Mouse (Mus musculus): ENCODE data around the gene Mrpl28. TPM values are rescaled to one million over a fixed set of nuclear protein-coding genes. Genes with fewer than 3 reads are reported as not detected.

Mrpl28 gene
- polyA plus RNA-seq (2014; fragmentation: Illumina TruSeq; extraction: RNeasy Lipid Tissue Mini Kit (QIAGEN cat#74804); ENCODE audit: low read depth, low replicate concordance), result 5.4 TPM

GRCm38 (mm10) chr17:26123267-26123684 lies at the start of gene Mrpl28:
Gene Mrpl28 (plus strand): TSS chr17:26123500.

GRCm38 (mm10) chr17:26089905-26090632 lies 33.2 kb upstream of the Mrpl28 start, which contains the start of gene Decr2:
Gene Decr2 (minus strand): TSS chr17:26090337.

GRCm38 (mm10) chr17:26095121-26095740 lies 28.1 kb upstream of the Mrpl28 start, which contains the start of gene Nme4:
Gene Nme4 (minus strand): TSS chr17:26095602.

GRCm38 (mm10) chr17:26113181-26113948 lies 9.9 kb upstream of the Mrpl28 start, which contains the start of gene Tmem8:
Gene Tmem8 (plus strand): TSS chr17:26113299.

GRCm38 (mm10) chr17:26138239-26138836 lies 15.0 kb downstream of the Mrpl28 start, which contains the start of gene Axin1:
Gene Axin1 (plus strand): TSS chr17:26138688.

Other genes with a start within 250 kb of the Mrpl28 start
- 24.4 TPM for gene Mettl26, start 248.4 kb upstream of the Mrpl28 start, polyA plus RNA-seq (2014; fragmentation: Illumina TruSeq; extraction: RNeasy Lipid Tissue Mini Kit (QIAGEN cat#74804); ENCODE audit: low read depth, low replicate concordance)
- gene Wfikkn1, start 242.6 kb upstream of the Mrpl28 start, polyA plus RNA-seq (2014; fragmentation: Illumina TruSeq; extraction: RNeasy Lipid Tissue Mini Kit (QIAGEN cat#74804); ENCODE audit: low read depth, low replicate concordance), result not detected
- gene Rab40c, start 203.8 kb upstream of the Mrpl28 start, polyA plus RNA-seq (2014; fragmentation: Illumina TruSeq; extraction: RNeasy Lipid Tissue Mini Kit (QIAGEN cat#74804); ENCODE audit: low read depth, low replicate concordance), result 2.7 TPM
- gene Pigq, start 178.6 kb upstream of the Mrpl28 start, polyA plus RNA-seq (2014; fragmentation: Illumina TruSeq; extraction: RNeasy Lipid Tissue Mini Kit (QIAGEN cat#74804); ENCODE audit: low read depth, low replicate concordance), result 41.2 TPM
- not detected for gene Nhlrc4, start 178.5 kb upstream of the Mrpl28 start, polyA plus RNA-seq (2014; fragmentation: Illumina TruSeq; extraction: RNeasy Lipid Tissue Mini Kit (QIAGEN cat#74804); ENCODE audit: low read depth, low replicate concordance)
- not detected for gene A930017K11Rik, start 170.9 kb upstream of the Mrpl28 start, polyA plus RNA-seq (2014; fragmentation: Illumina TruSeq; extraction: RNeasy Lipid Tissue Mini Kit (QIAGEN cat#74804); ENCODE audit: low read depth, low replicate concordance)
- 0.41 TPM for gene Capn15, start 137.7 kb upstream of the Mrpl28 start, polyA plus RNA-seq (2014; fragmentation: Illumina TruSeq; extraction: RNeasy Lipid Tissue Mini Kit (QIAGEN cat#74804); ENCODE audit: low read depth, low replicate concordance)
- gene Rab11fip3, start 53.9 kb upstream of the Mrpl28 start, polyA plus RNA-seq (2014; fragmentation: Illumina TruSeq; extraction: RNeasy Lipid Tissue Mini Kit (QIAGEN cat#74804); ENCODE audit: low read depth, low replicate concordance), result 2.3 TPM
- 24.1 TPM for gene Decr2, start 33.2 kb upstream of the Mrpl28 start, polyA plus RNA-seq (2014; fragmentation: Illumina TruSeq; extraction: RNeasy Lipid Tissue Mini Kit (QIAGEN cat#74804); ENCODE audit: low read depth, low replicate concordance)
- gene Nme4, start 27.9 kb upstream of the Mrpl28 start, polyA plus RNA-seq (2014; fragmentation: Illumina TruSeq; extraction: RNeasy Lipid Tissue Mini Kit (QIAGEN cat#74804); ENCODE audit: low read depth, low replicate concordance), result not detected
- 0.99 TPM for gene Tmem8, start 10.2 kb upstream of the Mrpl28 start, polyA plus RNA-seq (2014; fragmentation: Illumina TruSeq; extraction: RNeasy Lipid Tissue Mini Kit (QIAGEN cat#74804); ENCODE audit: low read depth, low replicate concordance)
- 26.3 TPM for gene Axin1, start 15.2 kb downstream of the Mrpl28 start, polyA plus RNA-seq (2014; fragmentation: Illumina TruSeq; extraction: RNeasy Lipid Tissue Mini Kit (QIAGEN cat#74804); ENCODE audit: low read depth, low replicate concordance)
- not detected for gene Pdia2, start 75.6 kb downstream of the Mrpl28 start, polyA plus RNA-seq (2014; fragmentation: Illumina TruSeq; extraction: RNeasy Lipid Tissue Mini Kit (QIAGEN cat#74804); ENCODE audit: low read depth, low replicate concordance)
- 1.7 TPM for gene Rgs11, start 79.5 kb downstream of the Mrpl28 start, polyA plus RNA-seq (2014; fragmentation: Illumina TruSeq; extraction: RNeasy Lipid Tissue Mini Kit (QIAGEN cat#74804); ENCODE audit: low read depth, low replicate concordance)
- 0.64 TPM for gene Arhgdig, start 84.3 kb downstream of the Mrpl28 start, polyA plus RNA-seq (2014; fragmentation: Illumina TruSeq; extraction: RNeasy Lipid Tissue Mini Kit (QIAGEN cat#74804); ENCODE audit: low read depth, low replicate concordance)
- gene Fam234a, start 120.7 kb downstream of the Mrpl28 start, polyA plus RNA-seq (2014; fragmentation: Illumina TruSeq; extraction: RNeasy Lipid Tissue Mini Kit (QIAGEN cat#74804); ENCODE audit: low read depth, low replicate concordance), result 45.0 TPM
- gene Luc7l, start 129.4 kb downstream of the Mrpl28 start, polyA plus RNA-seq (2014; fragmentation: Illumina TruSeq; extraction: RNeasy Lipid Tissue Mini Kit (QIAGEN cat#74804); ENCODE audit: low read depth, low replicate concordance), result 81.5 TPM

Data from adrenal gland, adult 10 weeks (tissue).